Mouse (Mus musculus): ENCODE results near the gene Nudt3. TPM values are rescaled to one million over a fixed set of nuclear protein-coding genes. Genes with fewer than 3 reads are reported as not detected.

Gene Nudt3
- polyA plus RNA-seq, 1 experiment from 2014 or later, result 115 TPM

GRCm38 (mm10) chr17:27578487-27578886 is 44.8 kb downstream of the Nudt3 start:
- no peak for ATAC-seq (ENCODE audit: low FRiP score)
- H3K4me1 ChIP-seq (replicated peaks; ENCODE audit: control insufficient read depth, insufficient read depth, low read length), result no peaks in the 10 kb centered on the region
- WGBS, result 92% methylated on average over 10 of the region's 10 CpGs
- no peaks in the 10 kb centered on the region for H3K9me3 ChIP-seq (ENCODE audit: control insufficient read depth, low read length)
- no peak for DNase-seq (ENCODE audit: low spot score)
- no peak overlapping the region for H3K27ac ChIP-seq
- H3K36me3 ChIP-seq (replicated peaks; ENCODE audit: control insufficient read depth, insufficient read depth), result peaks cover 88% of the 10 kb centered on the region
- no peaks in the 10 kb centered on the region for H3K27me3 ChIP-seq (ENCODE audit: control insufficient read depth, insufficient read depth, low read length)
- H3K9ac ChIP-seq, result no peak overlapping the region
- H3K4me3 ChIP-seq (replicated peaks; ENCODE audit: low read length), result no peak overlapping the region
- H3K4me2 ChIP-seq (replicated peaks), result no peak overlapping the region

GRCm38 (mm10) chr17:27577468-27577867 is 45.8 kb downstream of the Nudt3 start:
- Histone ChIP-seq H3K9ac (no peak overlapping the region), H3K4me3 (replicated peaks; ENCODE audit: low read length) (no peak overlapping the region), H3K27me3 (ENCODE audit: control insufficient read depth, insufficient read depth, low read length) (no peaks in the 10 kb centered on the region), H3K4me1 (replicated peaks; ENCODE audit: control insufficient read depth, insufficient read depth, low read length) (no peaks in the 10 kb centered on the region), H3K4me2 (replicated peaks) (no peak overlapping the region), H3K36me3 (replicated peaks; ENCODE audit: control insufficient read depth, insufficient read depth) (peaks cover 78% of the 10 kb centered on the region), H3K27ac (no peak overlapping the region), H3K9me3 (ENCODE audit: control insufficient read depth, low read length) (no peaks in the 10 kb centered on the region)
- no peak for ATAC-seq (ENCODE audit: low FRiP score)
- WGBS, result 69% methylated on average over 6 of the region's 6 CpGs
- no peak for DNase-seq (ENCODE audit: low spot score)

DNA sequence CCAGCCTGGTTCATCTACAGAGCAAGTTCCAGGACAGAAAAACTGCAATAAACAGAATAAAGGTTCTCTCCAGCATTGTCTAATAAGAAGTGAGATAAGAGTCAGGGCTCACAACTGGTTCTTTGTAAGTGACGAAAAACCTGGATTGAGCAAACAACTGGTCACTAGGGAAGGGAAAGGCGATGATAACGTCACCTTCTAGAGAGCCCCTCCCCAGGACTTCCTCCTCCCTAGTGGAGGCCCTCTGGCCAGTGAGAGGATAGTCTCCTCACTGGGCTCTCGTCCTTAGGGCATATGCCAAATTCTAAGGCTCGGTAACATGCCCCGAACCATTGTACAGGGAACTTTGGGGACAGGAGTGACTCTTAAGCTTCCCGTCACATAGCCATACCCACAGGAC is 47.2 kb downstream of the Nudt3 start:
- Histone ChIP-seq H3K4me3 (replicated peaks; ENCODE audit: low read length) (no peak overlapping the region), H3K36me3 (replicated peaks; ENCODE audit: control insufficient read depth, insufficient read depth) (peaks cover 66% of the 10 kb centered on the region), H3K9me3 (ENCODE audit: control insufficient read depth, low read length) (no peaks in the 10 kb centered on the region), H3K27ac (no peak overlapping the region), H3K4me2 (replicated peaks) (no peak overlapping the region), H3K4me1 (replicated peaks; ENCODE audit: control insufficient read depth, insufficient read depth, low read length) (no peaks in the 10 kb centered on the region), H3K9ac (no peak overlapping the region), H3K27me3 (ENCODE audit: control insufficient read depth, insufficient read depth, low read length) (no peaks in the 10 kb centered on the region)
- DNase-seq (ENCODE audit: low spot score) (no peak), ATAC-seq (ENCODE audit: low FRiP score) (no peak)
- 94% methylated on average over 7 of the region's 7 CpGs for WGBS

DNA sequence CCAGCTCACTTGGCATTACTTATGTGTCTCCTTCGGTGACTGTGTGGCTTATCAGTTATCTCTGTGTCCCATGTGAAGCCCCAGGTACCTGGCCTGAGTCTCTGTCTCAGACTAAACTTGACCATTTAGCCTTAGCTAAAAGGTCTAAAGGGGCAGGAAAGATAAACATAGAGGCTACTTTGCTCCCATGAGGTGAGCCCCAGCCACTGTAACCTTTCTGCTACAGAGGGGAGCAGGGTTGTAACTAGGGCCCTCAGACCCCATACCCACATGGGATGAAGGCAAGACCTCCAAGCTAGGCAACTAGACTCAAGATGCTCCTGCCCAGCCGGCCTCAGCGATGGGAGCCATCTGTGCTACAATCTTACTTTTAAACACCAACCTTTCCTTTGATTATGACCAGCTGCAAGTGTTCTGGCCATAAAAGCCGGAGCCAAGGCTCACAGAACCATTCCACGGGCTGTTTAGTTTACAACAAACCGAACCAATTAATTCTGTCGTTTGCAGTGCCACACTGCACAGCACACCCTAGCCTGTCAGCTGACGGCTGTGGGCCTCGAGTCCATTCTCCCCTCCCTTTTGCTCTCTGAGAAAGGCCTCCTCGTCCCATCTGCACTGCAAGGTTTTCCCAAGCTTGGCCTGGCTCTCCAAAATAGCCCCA is 48.0 kb downstream of the Nudt3 start:
- ATAC-seq (ENCODE audit: low FRiP score) (no peak), DNase-seq (ENCODE audit: low spot score) (no peak)
- Histone ChIP-seq H3K9me3 (ENCODE audit: control insufficient read depth, low read length) (no peaks in the 10 kb centered on the region), H3K4me3 (replicated peaks; ENCODE audit: low read length) (no peak overlapping the region), H3K9ac (no peak overlapping the region), H3K36me3 (replicated peaks; ENCODE audit: control insufficient read depth, insufficient read depth) (peaks cover 58% of the 10 kb centered on the region), H3K27ac (no peak overlapping the region), H3K27me3 (ENCODE audit: control insufficient read depth, insufficient read depth, low read length) (no peaks in the 10 kb centered on the region), H3K4me2 (replicated peaks) (no peak overlapping the region), H3K4me1 (replicated peaks; ENCODE audit: control insufficient read depth, insufficient read depth, low read length) (no peaks in the 10 kb centered on the region)
- 88% methylated on average over 10 of the region's 10 CpGs for WGBS

DNA sequence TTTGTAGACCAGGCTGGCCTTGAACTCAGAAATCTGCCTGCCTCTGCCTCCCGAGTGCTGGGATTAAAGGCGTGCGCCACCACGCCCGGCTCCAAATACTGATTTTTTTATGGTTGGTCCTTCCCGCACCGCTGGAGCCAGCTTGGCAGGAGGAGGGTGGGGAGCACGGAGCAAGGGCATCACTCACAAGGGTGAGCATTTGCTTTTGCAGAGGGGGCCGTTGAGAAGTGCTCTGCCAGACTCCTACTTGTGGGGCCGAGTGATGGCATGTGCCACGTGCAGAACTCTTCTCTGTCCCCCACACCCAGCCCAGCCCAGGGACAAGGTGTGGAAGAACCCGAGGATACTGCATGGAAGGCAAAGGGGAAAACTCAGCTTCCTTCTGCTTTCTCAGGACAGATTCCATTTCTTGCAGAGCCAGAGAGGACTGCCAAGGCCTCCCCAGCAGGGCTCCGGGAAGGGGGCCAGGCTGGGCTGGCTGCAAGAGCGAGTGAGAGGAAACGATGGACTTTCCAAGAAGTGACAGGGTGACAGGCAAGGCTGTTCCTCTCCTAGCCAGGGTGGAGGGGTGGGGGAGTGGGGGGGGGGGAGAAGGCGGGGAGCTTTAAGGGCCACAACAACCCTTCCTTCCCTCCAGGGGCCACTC is 48.7 kb downstream of the Nudt3 start:
- H3K27me3 ChIP-seq (ENCODE audit: control insufficient read depth, insufficient read depth, low read length), result no peaks in the 10 kb centered on the region
- peak; percentile 57; the same call in 1 of the 2 replicates for ATAC-seq (ENCODE audit: low FRiP score)
- no peak overlapping the region for H3K4me3 ChIP-seq (replicated peaks; ENCODE audit: low read length)
- H3K36me3 ChIP-seq (replicated peaks; ENCODE audit: control insufficient read depth, insufficient read depth), result peaks cover 52% of the 10 kb centered on the region
- no peaks in the 10 kb centered on the region for H3K4me1 ChIP-seq (replicated peaks; ENCODE audit: control insufficient read depth, insufficient read depth, low read length)
- H3K27ac ChIP-seq, result no peak overlapping the region
- 85% methylated on average over 15 of the region's 16 CpGs for whole genome bisulfite sequencing
- H3K4me2 ChIP-seq (replicated peaks), result no peak overlapping the region
- no peak for DNase-seq (ENCODE audit: low spot score)
- no peak overlapping the region for H3K9ac ChIP-seq
- H3K9me3 ChIP-seq (ENCODE audit: control insufficient read depth, low read length), result no peaks in the 10 kb centered on the region

DNA sequence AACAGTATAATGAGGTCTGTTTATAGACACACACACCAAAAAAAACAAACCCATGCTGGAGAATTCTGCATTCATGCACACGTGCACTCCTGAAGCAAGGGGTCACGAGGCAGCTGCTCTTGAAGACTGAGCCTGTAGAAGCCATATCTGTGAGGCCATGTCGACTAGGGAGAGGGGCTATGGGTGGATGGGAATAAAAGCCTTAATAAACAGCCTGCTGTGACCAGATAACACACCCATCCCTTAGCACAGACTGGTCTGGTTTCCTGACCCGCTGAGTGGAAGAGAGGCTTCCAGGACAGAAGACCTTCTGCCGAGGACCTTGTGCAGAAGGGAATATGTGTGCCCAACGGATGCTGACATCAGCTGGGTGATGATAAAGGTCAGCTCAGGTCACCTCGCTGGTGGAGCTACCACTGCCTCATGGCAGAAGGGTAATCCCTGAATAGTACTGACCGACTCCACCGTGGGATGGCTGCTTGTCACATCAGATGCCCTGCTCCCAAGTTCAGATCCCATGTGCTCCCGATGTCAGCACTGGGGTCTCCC is 49.4 kb downstream of the Nudt3 start:
- Histone ChIP-seq H3K27me3 (ENCODE audit: control insufficient read depth, insufficient read depth, low read length) (no peaks in the 10 kb centered on the region), H3K36me3 (replicated peaks; ENCODE audit: control insufficient read depth, insufficient read depth) (peaks cover 44% of the 10 kb centered on the region), H3K4me1 (replicated peaks; ENCODE audit: control insufficient read depth, insufficient read depth, low read length) (no peaks in the 10 kb centered on the region), H3K9ac (no peak overlapping the region), H3K4me2 (replicated peaks) (no peak overlapping the region), H3K9me3 (ENCODE audit: control insufficient read depth, low read length) (no peaks in the 10 kb centered on the region), H3K27ac (no peak overlapping the region), H3K4me3 (replicated peaks; ENCODE audit: low read length) (no peak overlapping the region)
- ATAC-seq (ENCODE audit: low FRiP score) (no peak), DNase-seq (ENCODE audit: low spot score) (no peak)
- 88% methylated on average over 10 of the region's 10 CpGs for WGBS

GRCm38 (mm10) chr17:27571315-27571714 is 52.0 kb downstream of the Nudt3 start:
- DNase-seq (ENCODE audit: low spot score) (no peak), ATAC-seq (ENCODE audit: low FRiP score) (no peak)
- WGBS, result 78% methylated on average over 8 of the region's 8 CpGs
- no peaks in the 10 kb centered on the region for H3K9me3 ChIP-seq (ENCODE audit: control insufficient read depth, low read length)
- no peak overlapping the region for H3K9ac ChIP-seq
- H3K27me3 ChIP-seq (ENCODE audit: control insufficient read depth, insufficient read depth, low read length), result no peaks in the 10 kb centered on the region
- no peak overlapping the region for H3K4me2 ChIP-seq (replicated peaks)
- H3K36me3 ChIP-seq (replicated peaks; ENCODE audit: control insufficient read depth, insufficient read depth), result peaks cover 22% of the 10 kb centered on the region
- H3K4me3 ChIP-seq (replicated peaks; ENCODE audit: low read length), result no peak overlapping the region
- H3K27ac ChIP-seq, result no peak overlapping the region
- H3K4me1 ChIP-seq (replicated peaks; ENCODE audit: control insufficient read depth, insufficient read depth, low read length), result peaks cover 3% of the 10 kb centered on the region; the same call in 1 of the 2 replicates

GRCm38 (mm10) chr17:27568228-27568627 is 55.1 kb downstream of the Nudt3 start:
- no peak for DNase-seq (ENCODE audit: low spot score)
- Histone ChIP-seq H3K4me1 (replicated peaks; ENCODE audit: control insufficient read depth, insufficient read depth, low read length) (peaks cover 18% of the 10 kb centered on the region), H3K9me3 (ENCODE audit: control insufficient read depth, low read length) (no peaks in the 10 kb centered on the region), H3K27ac (no peak overlapping the region), H3K27me3 (ENCODE audit: control insufficient read depth, insufficient read depth, low read length) (no peaks in the 10 kb centered on the region), H3K4me3 (replicated peaks; ENCODE audit: low read length) (no peak overlapping the region), H3K4me2 (replicated peaks) (no peak overlapping the region), H3K36me3 (replicated peaks; ENCODE audit: control insufficient read depth, insufficient read depth) (peaks cover 2% of the 10 kb centered on the region), H3K9ac (no peak overlapping the region)
- ATAC-seq (ENCODE audit: low FRiP score), result no peak
- 89% methylated on average over 5 of the region's 5 CpGs for WGBS

- H3K4me2 ChIP-seq (replicated peaks), result peak overlapping the region; percentile 98
- WGBS, result under 1% methylated on average over 13 of the region's 13 CpGs
These were observed 57.4 kb downstream of the Nudt3 start for GRCm38 (mm10) chr17:27565942-27566267.

More at GRCm38 (mm10) chr17:27565942-27566267, 57.4 kb downstream of the Nudt3 start:
- Histone ChIP-seq H3K4me3 (replicated peaks; ENCODE audit: low read length) (peak overlapping the region; percentile 79), H3K9me3 (ENCODE audit: control insufficient read depth, low read length) (no peaks in the 10 kb centered on the region), H3K4me1 (replicated peaks; ENCODE audit: control insufficient read depth, insufficient read depth, low read length) (peaks cover 18% of the 10 kb centered on the region), H3K27me3 (ENCODE audit: control insufficient read depth, insufficient read depth, low read length) (no peaks in the 10 kb centered on the region), H3K36me3 (replicated peaks; ENCODE audit: control insufficient read depth, insufficient read depth) (peaks cover 11% of the 10 kb centered on the region), H3K27ac (peak overlapping the region; percentile 70), H3K9ac (peak overlapping the region; percentile 76)
- DNase-seq (ENCODE audit: low spot score), result no peak
- ATAC-seq (ENCODE audit: low FRiP score), result no peak; the same call in 1 of the 2 replicates

All from hindbrain, embryonic 14.5 days (tissue).